Mouse (Mus musculus) hindbrain, postnatal 0 days (tissue): Measurements from ENCODE around the gene Cd93. TPM values are rescaled to one million over a fixed set of nuclear protein-coding genes. Genes with fewer than 3 reads are reported as not detected.

Experiments used
- ATAC-seq: fragments of 200-750 bp; cut with Nextera tagmentation; 2 replicates; pipeline ENCODE4 v1.8.0; 2017; ENCODE audit warnings: mild to moderate bottlenecking, moderate TSS enrichment, moderate library complexity
- DNase-seq: peaks from one replicate; pipeline ENCODE4 v3.0.0-alpha.2; 2015; ENCODE audit warnings: low spot score
- H3K27ac ChIP-seq: fragments of 300-500 bp; sonication (generic); 2 replicates; pipeline ENCODE4 v1.5.1; 2014; ENCODE audit warnings: mild to moderate bottlenecking
- H3K27me3 ChIP-seq: fragments of 300-500 bp; sonication (generic); 2 replicates; pipeline ENCODE4 v1.6.1; 2014; ENCODE audit warnings: low read length, mixed read lengths; ENCODE audit not compliant: insufficient read depth
- H3K36me3 ChIP-seq: fragments of 300-500 bp; sonication (generic); 2 replicates; pipeline ENCODE4 v1.6.1; 2014; ENCODE audit warnings: low read length, mixed read lengths; ENCODE audit not compliant: insufficient read depth
- H3K4me1 ChIP-seq: fragments of 300-500 bp; sonication (generic); 2 replicates; pipeline ENCODE4 v1.6.1; 2014; ENCODE audit warnings: antibody characterized with exemption, low read length, mixed read lengths; ENCODE audit not compliant: insufficient read depth
- H3K4me2 ChIP-seq: fragments of 300-500 bp; sonication (generic); 2 replicates; pipeline ENCODE4 v1.6.1; 2014; ENCODE audit warnings: low read depth, mild to moderate bottlenecking, low read length, moderate library complexity, mixed read lengths
- H3K4me3 ChIP-seq: fragments of 300-500 bp; sonication (generic); 2 replicates; pipeline ENCODE4 v1.5.1; 2014; ENCODE audit warnings: low read length
- H3K9ac ChIP-seq: fragments of 300-500 bp; sonication (generic); replicated peaks from 2 replicates; pipeline ENCODE4 v1.6.1; 2014; ENCODE audit warnings: mild to moderate bottlenecking, low read length, moderate library complexity, mixed read lengths
- H3K9me3 ChIP-seq: fragments of 300-500 bp; sonication (generic); 2 replicates; pipeline ENCODE4 v1.6.1; 2016; ENCODE audit warnings: low read length, mixed read lengths
- CTCF ChIP-seq: IDR thresholded peaks from 2 replicates; pipeline ENCODE4 v1.5.1; 2016; ENCODE audit warnings: antibody characterized with exemption, control low read depth, low read depth
- WGBS: fragments of 180-500 bp; shearing (Covaris S2); extraction: QIAGEN DNeasy Blood & Tissue Kit; methylation state at CpG from one replicate; pipeline ENCODE4 v1.1.7; 2014; 5-methylcytosine and 5-hydroxymethylcytosine counted together
- polyA plus RNA-seq: library from polyadenylated mRNA; unstranded; fragments of >200 nt; fragmentation: Nextera tagmentation; extraction: Ambion mirVana; gene quantifications from 2 replicates; pipeline ENCODE4 v1.2.1, GENCODE M21; 2015
- total RNA-seq: library from RNA; depleted of rRNA; stranded (reverse); fragments of >200 nt; gene quantifications from 2 replicates; pipeline ENCODE4 v1.2.3, GENCODE M21; 2014; rRNA removed

Gene Cd93
- total and polyA plus RNA-seq, 2 experiments from 2014 or later: 5.3 to 21.5 TPM

DNA sequence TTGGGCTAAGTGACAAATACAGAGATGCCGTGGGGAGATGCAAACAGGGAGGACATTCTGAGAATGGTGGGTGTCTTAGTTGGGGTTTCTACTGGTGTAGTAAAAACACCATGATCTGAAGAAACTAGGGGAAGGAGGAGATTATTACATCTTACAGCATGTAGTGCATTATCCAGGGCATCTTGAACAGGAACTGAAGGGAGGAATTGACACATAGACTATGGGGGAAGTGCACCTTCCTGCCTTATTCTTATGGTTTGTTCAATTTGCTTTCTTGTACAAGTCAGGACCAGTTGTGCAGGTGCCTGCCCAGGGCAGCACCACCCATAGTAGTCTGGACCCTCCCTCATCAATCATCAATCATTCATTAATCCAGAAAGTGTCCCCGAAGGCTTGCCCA lies 56.4 kb downstream of the Cd93 start:
- Histone ChIP-seq H3K27ac (no peak overlapping the region), H3K4me1 (no peaks in the 10 kb centered on the region), H3K4me2 (no peak overlapping the region), H3K36me3 (no peaks in the 10 kb centered on the region), H3K27me3 (no peaks in the 10 kb centered on the region), H3K4me3 (no peak overlapping the region), H3K9ac (no peak overlapping the region), H3K9me3 (no peaks in the 10 kb centered on the region)
- TF ChIP-seq CTCF: no peak
- 94% methylated on average over 2 of the region's 2 CpGs for WGBS
- DNase-seq (no peak), ATAC-seq (no peak)

Other genes with a start within 250 kb of the Cd93 start
- 13.4 and 14.0 TPM in 2 replicates for gene Sstr4, start 48.2 kb downstream of the Cd93 start, total RNA-seq
- 2.7 and 2.8 TPM in 2 replicates for gene Sstr4, start 48.2 kb downstream of the Cd93 start, polyA plus RNA-seq
- 17.3 and 31.7 TPM in 2 replicates for gene Thbd, start 35.4 kb downstream of the Cd93 start, total RNA-seq
- 13.3 and 13.4 TPM in 2 replicates for gene Thbd, start 35.4 kb downstream of the Cd93 start, polyA plus RNA-seq
- 22.9 and 35.3 TPM in 2 replicates for gene Nxt1, start 229.0 kb upstream of the Cd93 start, total RNA-seq
- 34.0 and 37.8 TPM in 2 replicates for gene Nxt1, start 229.0 kb upstream of the Cd93 start, polyA plus RNA-seq
- 21.4 and 24.1 TPM in 2 replicates for gene Gzf1, start 237.5 kb upstream of the Cd93 start, total RNA-seq
- gene Gzf1, start 237.5 kb upstream of the Cd93 start, polyA plus RNA-seq: 15.5 and 17.3 TPM in 2 replicates